In the genomic region with DNA sequence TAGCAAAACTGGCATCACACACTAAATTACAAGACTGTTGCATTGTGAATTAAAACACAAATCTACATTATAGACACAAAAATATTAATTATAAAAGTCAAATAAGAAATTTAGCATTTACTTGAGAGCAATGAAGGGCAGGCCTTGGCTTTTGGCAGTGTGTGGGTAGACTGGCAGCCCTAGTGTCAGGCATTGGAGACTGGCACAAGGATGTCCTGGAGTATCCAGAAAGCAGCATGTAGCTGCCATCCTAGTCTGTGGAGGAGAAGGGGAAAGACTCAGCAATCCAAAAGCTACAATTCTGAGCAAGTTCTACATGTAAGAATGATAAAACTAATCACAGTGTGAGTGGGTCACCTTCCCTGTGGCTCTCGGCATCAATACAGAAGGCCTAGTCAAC, we compare ENCODE assay signal across 12 mouse cellular contexts.
"Had no signal": no experiment of that assay in that cellular context is flagged by ENCODE, and none has a peak within 500 bp of the region (broad histone marks: within the 10 kb centered on the region; RNA-seq: fewer than 3 reads in every experiment).

No protein-coding gene starts in this region.

- H3K9ac ChIP-seq: limb, embryonic 13.5 days; liver, embryonic 14.5 days; midbrain, embryonic 13.5 days; neural tube, embryonic 15.5 days had no signal

- H3K9me3 ChIP-seq: limb, embryonic 13.5 days; midbrain, embryonic 13.5 days; neural tube, embryonic 15.5 days had no signal

- H3K27me3 ChIP-seq: limb, embryonic 13.5 days; midbrain, embryonic 13.5 days; neural tube, embryonic 15.5 days had no signal

- DNase-seq: kidney, postnatal 10 days; layer of hippocampus, adult 9-11 months; layer of hippocampus, postnatal 36 days; left cerebral cortex, postnatal 4 days; lung, adult 18-20 months; thymus, postnatal 4 days had no signal

- H3K4me2 ChIP-seq: limb, embryonic 13.5 days; midbrain, embryonic 13.5 days; neural tube, embryonic 15.5 days had no signal

- H3K27ac ChIP-seq: limb, embryonic 13.5 days; liver, embryonic 14.5 days; midbrain, embryonic 13.5 days; neural tube, embryonic 15.5 days; stomach, postnatal 0 days had no signal

- H3K36me3 ChIP-seq: limb, embryonic 13.5 days; midbrain, embryonic 13.5 days; neural tube, embryonic 15.5 days had no signal

- H3K4me1 ChIP-seq: limb, embryonic 13.5 days had no signal

- H3K4me3 ChIP-seq: limb, embryonic 13.5 days; midbrain, embryonic 13.5 days; myocyte; neural tube, embryonic 15.5 days had no signal
